9 mouse cellular contexts compared by ENCODE assay signal in the genomic region with DNA sequence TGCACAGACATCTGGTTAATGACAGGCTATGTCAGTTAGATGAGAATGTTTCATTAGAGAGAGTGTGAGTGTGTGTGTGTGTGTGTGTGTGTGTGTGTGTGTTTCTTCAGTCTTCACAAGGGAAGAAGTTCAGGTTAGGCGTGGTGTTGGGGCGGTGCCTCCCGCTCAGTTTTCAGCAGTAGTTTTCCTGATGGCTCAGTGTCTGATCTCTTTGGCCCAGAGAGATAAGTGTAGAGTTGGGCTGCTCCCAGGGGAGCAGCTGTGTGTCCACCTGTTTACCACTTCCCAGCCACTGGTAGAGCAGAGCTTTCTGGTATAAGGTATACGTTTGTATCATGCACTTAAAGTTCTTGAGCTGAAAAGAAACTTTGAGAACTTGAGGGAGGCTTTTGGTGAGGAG. TPM values are rescaled to one million over a fixed set of nuclear protein-coding genes. Genes with fewer than 3 reads are reported as not detected.
DNase-seq lines count a peak whose midpoint lies in the region; ATAC-seq and TF ChIP-seq lines count a peak whose summit lies in the region.
"Had no signal": no experiment of that assay in that cellular context is flagged by ENCODE, and none has a peak within 500 bp of the region (broad histone marks: within the 10 kb centered on the region; RNA-seq: fewer than 3 reads in every experiment).

No protein-coding gene starts in this region.

- 82% methylated on average over 4 of the region's 4 CpGs for WGBS in kidney, postnatal 0 days
- 90% methylated on average over 4 of the region's 4 CpGs for WGBS in embryonic facial prominence, embryonic 11.5 days
- 64% methylated on average over 4 of the region's 4 CpGs for WGBS in intestine, embryonic 15.5 days

- H3K4me1 ChIP-seq in kidney, postnatal 0 days (replicated peaks; ENCODE audit: insufficient read depth, low read length) = peaks cover 9% of the 10 kb centered on the region
- peaks cover 5% of the 10 kb centered on the region for H3K4me1 ChIP-seq in embryonic facial prominence, embryonic 11.5 days (ENCODE audit: control insufficient read depth, insufficient read depth, low read length)
- H3K4me1 ChIP-seq in intestine, embryonic 15.5 days (replicated peaks) = peaks cover 23% of the 10 kb centered on the region

- no peak overlapping the region for H3K27ac ChIP-seq in kidney, postnatal 0 days
- no peak overlapping the region for H3K27ac ChIP-seq in embryonic facial prominence, embryonic 11.5 days (replicated peaks; ENCODE audit: low read depth, low read length)
- no peak overlapping the region for H3K27ac ChIP-seq in intestine, embryonic 15.5 days

- peaks cover 49% of the 10 kb centered on the region for H3K79me2 ChIP-seq in myocyte (ENCODE audit: control insufficient read depth, insufficient read depth)

- H3K27me3 ChIP-seq in kidney, postnatal 0 days (ENCODE audit: insufficient read depth, low read length) = no peaks in the 10 kb centered on the region
- H3K27me3 ChIP-seq in embryonic facial prominence, embryonic 11.5 days (ENCODE audit: control insufficient read depth, insufficient read depth, low read length) = no peaks in the 10 kb centered on the region
- no peaks in the 10 kb centered on the region for H3K27me3 ChIP-seq in intestine, embryonic 15.5 days (replicated peaks)
- H3K27me3 ChIP-seq in myocyte (ENCODE audit: control insufficient read depth, insufficient read depth, insufficient read length) = peaks cover 15% of the 10 kb centered on the region

- H3K4me2 ChIP-seq in kidney, postnatal 0 days (ENCODE audit: low read length) = peak overlapping the region; percentile 89
- H3K4me2 ChIP-seq in embryonic facial prominence, embryonic 11.5 days (ENCODE audit: low read depth, low read length) = peak overlapping the region; percentile 74; the same call in 1 of the 2 replicates
- H3K4me2 ChIP-seq in intestine, embryonic 15.5 days (replicated peaks) = peak overlapping the region; percentile 72
- H3K4me2 ChIP-seq in myocyte (ENCODE audit: low read depth) = peak overlapping the region; percentile 98

- peaks cover 16% of the 10 kb centered on the region for H3K36me3 ChIP-seq in kidney, postnatal 0 days (ENCODE audit: insufficient read depth, low read length)
- H3K36me3 ChIP-seq in embryonic facial prominence, embryonic 11.5 days (replicated peaks; ENCODE audit: control insufficient read depth, insufficient read depth, low read depth, low read length) = peaks cover 2% of the 10 kb centered on the region
- H3K36me3 ChIP-seq in intestine, embryonic 15.5 days = no peaks in the 10 kb centered on the region
- H3K36me3 ChIP-seq in myocyte (ENCODE audit: control insufficient read depth, insufficient read depth) = no peaks in the 10 kb centered on the region

- TF ChIP-seq POLR2A in myocyte (IDR thresholded peaks at IDR 0.05; ENCODE audit: insufficient read length, low read depth) = no peak

- no peak for ATAC-seq in kidney, postnatal 0 days (replicated peaks; ENCODE audit: low FRiP score, low read depth)
- no peak for ATAC-seq in embryonic facial prominence, embryonic 11.5 days (replicated peaks; ENCODE audit: insufficient number of reproducible peaks, low FRiP score, low TSS enrichment, low read depth)
- ATAC-seq in intestine, embryonic 15.5 days = no peak
- ATAC-seq: Patski had no signal

- no peak overlapping the region for H3K9ac ChIP-seq in kidney, postnatal 0 days (ENCODE audit: low read depth, low read length)
- peak overlapping the region; percentile 3; the same call in 1 of the 2 replicates for H3K9ac ChIP-seq in embryonic facial prominence, embryonic 11.5 days (replicated peaks; ENCODE audit: low read length)
- H3K9ac ChIP-seq in intestine, embryonic 15.5 days = 0 out of 2 replicates have a peak overlapping the region, but pooled peaks have one; percentile 98

- H3K4me3 ChIP-seq in kidney, postnatal 0 days (replicated peaks; ENCODE audit: low read depth, low read length) = peak overlapping the region; percentile 92; the same call in 1 of the 2 replicates
- no peak overlapping the region for H3K4me3 ChIP-seq in embryonic facial prominence, embryonic 11.5 days (ENCODE audit: low read depth, low read length)
- peak overlapping the region; percentile 99; the same call in 1 of the 2 replicates for H3K4me3 ChIP-seq in intestine, embryonic 15.5 days (replicated peaks)
- H3K4me3 ChIP-seq in myocyte = peak overlapping the region; percentile 91

- DNase-seq in kidney, postnatal 0 days (ENCODE audit: low spot score) = no peak
- DNase-seq in kidney, adult 8-10 months = no peak
- DNase-seq in embryonic facial prominence, embryonic 11.5 days (ENCODE audit: low spot score) = no peak
- no peak for DNase-seq in Muller cell, postnatal 12 days (ENCODE audit: inconsistent ontology term)
- DNase-seq in frontal cortex, postnatal 25 days (ENCODE audit: low spot score in 2 of 2) = no peak
- DNase-seq in ovary, adult 18-20 months (ENCODE audit: low spot score) = no peak

- peak overlapping the region; percentile 92 for H3ac ChIP-seq in myocyte (ENCODE audit: control insufficient read depth, insufficient read length)

- no peaks in the 10 kb centered on the region for H3K9me3 ChIP-seq in kidney, postnatal 0 days (replicated peaks; ENCODE audit: low read length)
- H3K9me3 ChIP-seq in embryonic facial prominence, embryonic 11.5 days (replicated peaks; ENCODE audit: control insufficient read depth, low read length) = no peaks in the 10 kb centered on the region
- no peaks in the 10 kb centered on the region for H3K9me3 ChIP-seq in intestine, embryonic 15.5 days

- no peak for TF ChIP-seq CTCF in kidney, postnatal 0 days (IDR thresholded peaks at IDR 0.05; ENCODE audit: low read depth)

TF ChIP-seq in myocyte, 11 proteins besides CTCF, POLR2A, EP300 and RAD21:
- TF ChIP-seq MYOD1 (IDR thresholded peaks at IDR 0.05; ENCODE audit: control insufficient read depth in 1 of 3, insufficient read length in 2 of 3, low read depth in 2 of 3) (peak in 1 of 3 experiments; percentile 26), MYOG (IDR thresholded peaks at IDR 0.05; ENCODE audit: control insufficient read depth in 1 of 3, insufficient read depth in 1 of 3, insufficient read length in 2 of 3, low read depth in 2 of 3) (no peak)

RNA-seq across cellular contexts. Expression of gene Napa, which starts 1.6 kb away (rescaled TPM):
- 178 and 193 TPM in 2 replicates for polyA plus RNA-seq in kidney, postnatal 0 days (2015; fragmentation: Nextera tagmentation; extraction: Ambion mirVana)
- polyA plus RNA-seq in embryonic facial prominence, embryonic 11.5 days (2014; fragmentation: Nextera tagmentation; extraction: Ambion mirVana) = 147 and 168 TPM in 2 replicates
- 186 and 194 TPM in 2 replicates for polyA plus RNA-seq in intestine, embryonic 15.5 days (2015; fragmentation: Nextera tagmentation; extraction: Ambion mirVana)
- polyA plus RNA-seq in myocyte (2012; fragmentation: generic; extraction: Trizol) = 193 TPM

RNA-seq across cellular contexts. Expression of gene Kptn, which starts 19.8 kb away (rescaled TPM):
- polyA plus RNA-seq in kidney, postnatal 0 days (2015; fragmentation: Nextera tagmentation; extraction: Ambion mirVana) = 21.0 and 24.8 TPM in 2 replicates
- 22.1 and 23.5 TPM in 2 replicates for polyA plus RNA-seq in embryonic facial prominence, embryonic 11.5 days (2014; fragmentation: Nextera tagmentation; extraction: Ambion mirVana)
- 24.4 and 25.6 TPM in 2 replicates for polyA plus RNA-seq in intestine, embryonic 15.5 days (2015; fragmentation: Nextera tagmentation; extraction: Ambion mirVana)
- polyA plus RNA-seq in myocyte (2012; fragmentation: generic; extraction: Trizol) = 16.4 TPM

RNA-seq across cellular contexts. Expression of gene Slc8a2, which starts 29.7 kb away (rescaled TPM):
- 0.06 and 0.07 TPM in 2 replicates for polyA plus RNA-seq in kidney, postnatal 0 days (2015; fragmentation: Nextera tagmentation; extraction: Ambion mirVana)
- 0.25 and 0.42 TPM in 2 replicates for polyA plus RNA-seq in embryonic facial prominence, embryonic 11.5 days (2014; fragmentation: Nextera tagmentation; extraction: Ambion mirVana)
- 0.15 and 0.23 TPM in 2 replicates for polyA plus RNA-seq in intestine, embryonic 15.5 days (2015; fragmentation: Nextera tagmentation; extraction: Ambion mirVana)
- polyA plus RNA-seq in myocyte (2012; fragmentation: generic; extraction: Trizol) = 0.02 TPM

RNA-seq across cellular contexts. Expression of gene Zfp541, which starts 38.3 kb away (rescaled TPM):
- 0.05 TPM in 2 replicates for polyA plus RNA-seq in kidney, postnatal 0 days (2015; fragmentation: Nextera tagmentation; extraction: Ambion mirVana)
- polyA plus RNA-seq in embryonic facial prominence, embryonic 11.5 days (2014; fragmentation: Nextera tagmentation; extraction: Ambion mirVana) = not detected in 2 replicates
- polyA plus RNA-seq in intestine, embryonic 15.5 days (2015; fragmentation: Nextera tagmentation; extraction: Ambion mirVana) = 0.03 and 0.06 TPM in 2 replicates
- not detected for polyA plus RNA-seq in myocyte (2012; fragmentation: generic; extraction: Trizol)

RNA-seq across cellular contexts. Expression of gene Bicra, which starts 52.2 kb away (rescaled TPM):
- polyA plus RNA-seq in kidney, postnatal 0 days (2015; fragmentation: Nextera tagmentation; extraction: Ambion mirVana) = 3.2 and 3.3 TPM in 2 replicates
- polyA plus RNA-seq in embryonic facial prominence, embryonic 11.5 days (2014; fragmentation: Nextera tagmentation; extraction: Ambion mirVana) = 4.2 and 5.9 TPM in 2 replicates
- 4.9 and 5.4 TPM in 2 replicates for polyA plus RNA-seq in intestine, embryonic 15.5 days (2015; fragmentation: Nextera tagmentation; extraction: Ambion mirVana)
- polyA plus RNA-seq in myocyte (2012; fragmentation: generic; extraction: Trizol) = 6.6 TPM
